Mouse (Mus musculus) bone marrow macrophage, adult 2 months (primary cell): Measurements from ENCODE around the gene Pla2g7.

ENCODE experiments used
- CTCF ChIP-seq: IDR thresholded peaks from 2 replicates; pipeline ENCODE4 v1.5.1; 2012; ENCODE audit warnings: low read depth, mild to moderate bottlenecking, low read length, moderate library complexity
- POLR2A ChIP-seq: IDR thresholded peaks from 2 replicates; pipeline ENCODE4 v1.6.1; 2012; ENCODE audit warnings: mild to moderate bottlenecking, low read depth, low read length, borderline replicate concordance

- TF ChIP-seq CTCF: 0 out of 2 replicates have a peak, but pooled peaks have one; percentile 22
- TF ChIP-seq POLR2A: no peak
These were observed 29.8 kb downstream of the Pla2g7 start for GRCm38 (mm10) chr17:43597742-43598141.
